Mouse (Mus musculus): ENCODE measurements at regions not wholly inside any gene's neighbourhood (a gene's known extent, or its start where the extent isn't known, plus 50 kb on each side); places are given as distances from the start of the nearest gene placed in this dataset.
"Not testable (repeated sequence)": the region's sequence is repeated elsewhere in the genome, so short reads cannot be mapped to it uniquely, and the experiment has no call there.

DNA sequence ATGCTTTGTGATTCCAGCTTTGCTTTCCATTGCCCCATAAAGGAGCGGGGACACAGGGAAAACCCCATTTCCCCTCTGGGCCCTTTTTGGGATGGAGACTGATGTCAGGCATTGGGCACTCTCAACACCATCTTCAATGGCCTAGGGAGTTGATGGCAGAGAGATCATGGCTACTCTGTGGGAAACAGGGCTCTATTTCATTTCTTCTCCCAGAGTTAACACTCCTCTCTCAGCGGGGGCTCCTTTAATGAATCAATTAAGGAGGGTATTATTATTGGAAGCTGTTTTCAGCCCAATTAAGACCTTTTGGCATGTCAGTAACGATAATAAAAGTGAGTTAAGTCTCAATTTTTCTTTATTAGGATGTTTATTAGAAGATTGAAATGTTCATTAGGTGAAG, 250.4 kb downstream of the Sec16b start:
- no peak for DNase-seq

DNA sequence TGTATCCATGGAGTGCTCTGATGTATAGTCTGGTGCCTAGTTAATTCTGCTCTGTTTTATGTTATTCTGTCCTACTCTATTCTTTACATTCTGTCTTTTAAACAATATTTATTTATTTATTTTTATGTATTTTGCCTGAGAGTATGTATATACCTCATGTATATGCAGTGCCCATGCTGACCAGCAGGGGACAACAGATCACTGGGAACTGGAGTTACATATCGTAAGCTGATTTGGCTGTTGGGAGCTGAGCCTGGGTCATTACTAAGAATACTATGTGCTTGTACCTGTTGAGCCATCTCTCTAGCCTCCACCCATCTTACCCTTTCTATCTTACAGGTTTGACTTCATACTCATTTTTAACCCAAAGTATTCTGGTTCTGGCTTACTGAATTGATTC, 251.8 kb downstream of the Sec16b start:
- no peak for DNase-seq

DNA sequence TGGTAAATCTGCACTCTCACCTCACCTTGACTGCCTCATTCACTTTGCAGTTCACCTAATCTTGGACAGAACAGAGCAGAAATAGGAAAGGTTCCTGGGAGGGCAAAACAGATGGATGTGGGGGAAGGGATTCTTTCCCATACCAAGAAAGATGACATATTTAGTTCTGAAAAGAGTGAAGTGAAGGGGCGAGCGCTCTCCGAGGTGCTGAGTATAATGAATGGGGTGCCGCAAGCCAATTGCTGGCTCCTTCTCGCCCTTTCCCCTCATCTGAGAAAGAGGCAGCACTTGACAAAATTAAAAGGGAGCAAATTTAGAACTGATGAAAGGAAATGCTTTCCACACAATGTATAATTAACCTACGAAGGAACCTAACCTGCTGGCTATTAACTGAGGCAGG, 261.7 kb downstream of the Sec16b start:
- DNase-seq = no peak

DNA sequence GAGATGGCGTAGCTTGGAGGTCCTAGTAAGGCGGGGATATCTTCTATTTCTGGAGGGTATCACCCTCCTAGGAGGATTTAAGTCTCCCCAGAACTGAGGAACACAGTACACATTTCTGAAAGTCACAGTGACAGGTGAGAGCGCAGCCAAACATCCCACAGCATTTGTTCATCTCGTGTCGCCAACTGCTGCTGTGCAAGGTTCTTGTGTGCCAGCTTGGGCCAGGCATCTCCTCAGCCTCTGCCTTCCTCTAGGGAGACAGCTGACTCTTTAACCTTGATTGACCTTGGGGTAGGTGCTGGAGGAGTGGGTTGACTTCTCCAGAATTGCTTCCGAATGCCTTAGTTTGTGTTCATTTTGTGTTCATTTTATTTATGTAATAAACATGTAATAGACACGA, 291.2 kb downstream of the Sec16b start:
- no peak for DNase-seq

DNA sequence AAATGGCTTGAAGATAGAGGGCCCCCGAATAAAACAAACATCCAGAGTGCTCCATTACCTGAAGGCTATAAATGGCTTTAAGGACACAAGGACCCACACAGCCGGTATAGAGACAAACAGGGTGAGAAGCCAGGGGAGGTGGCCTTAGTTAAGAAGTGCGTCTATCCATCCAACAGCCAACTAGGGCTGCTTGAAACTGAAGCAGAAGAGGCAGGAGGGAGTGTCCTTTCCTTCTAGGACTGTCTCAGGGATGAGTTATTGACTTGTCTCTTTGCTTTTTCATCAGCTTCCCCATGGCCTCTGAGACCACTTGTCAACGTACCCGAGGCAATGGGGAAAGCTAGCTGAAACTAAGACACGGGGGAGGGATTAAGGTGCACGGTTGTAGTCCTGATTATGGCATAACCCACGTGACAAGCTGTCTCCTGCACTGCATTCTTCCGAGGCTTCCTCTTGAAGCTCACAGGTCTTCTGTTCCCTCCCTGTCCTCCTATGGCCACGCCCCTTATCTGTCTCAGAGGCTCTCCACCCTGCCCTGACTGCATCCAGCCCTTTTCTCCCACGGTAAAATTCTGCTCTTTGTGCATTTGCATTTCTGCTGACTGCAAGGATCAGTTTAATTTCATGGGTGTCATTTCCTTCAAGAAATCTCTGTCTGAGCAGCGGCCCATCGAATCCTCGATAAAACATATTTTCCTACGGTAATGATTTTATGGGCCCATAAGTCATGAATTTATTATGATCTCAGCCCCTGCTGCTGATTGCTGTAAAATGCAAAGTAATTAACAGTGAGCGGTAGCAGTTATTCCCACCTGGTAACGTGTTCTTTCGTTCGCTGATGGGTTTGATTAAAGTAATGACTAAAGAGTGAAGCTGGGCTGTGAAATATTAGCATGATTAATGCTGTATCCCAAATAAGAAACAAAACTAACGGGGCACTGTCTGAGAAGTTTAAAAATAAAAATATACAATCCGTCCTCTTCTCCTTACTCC, 292.3 kb downstream of the Sec16b start:
- no peak for DNase-seq

DNA sequence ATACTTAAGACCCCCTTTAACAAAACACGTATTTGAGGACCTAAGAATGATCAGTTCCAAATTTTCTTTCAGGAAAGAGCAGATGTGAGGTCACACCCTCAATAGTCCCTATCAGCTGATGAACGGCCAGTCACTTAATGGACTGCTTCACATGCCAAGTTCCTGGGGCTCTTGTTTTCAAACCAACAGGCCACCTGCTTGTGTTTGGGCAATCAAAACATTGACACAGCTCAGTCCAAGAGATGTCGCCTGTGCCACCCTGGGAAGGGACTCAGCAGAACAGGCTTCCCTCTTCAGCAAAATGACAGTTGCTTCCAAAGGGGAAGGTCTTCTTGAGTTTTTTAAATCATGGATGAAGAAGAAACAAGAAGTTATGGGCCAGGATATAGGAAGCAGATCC, 294.6 kb downstream of the Sec16b start:
- no peak for DNase-seq

DNA sequence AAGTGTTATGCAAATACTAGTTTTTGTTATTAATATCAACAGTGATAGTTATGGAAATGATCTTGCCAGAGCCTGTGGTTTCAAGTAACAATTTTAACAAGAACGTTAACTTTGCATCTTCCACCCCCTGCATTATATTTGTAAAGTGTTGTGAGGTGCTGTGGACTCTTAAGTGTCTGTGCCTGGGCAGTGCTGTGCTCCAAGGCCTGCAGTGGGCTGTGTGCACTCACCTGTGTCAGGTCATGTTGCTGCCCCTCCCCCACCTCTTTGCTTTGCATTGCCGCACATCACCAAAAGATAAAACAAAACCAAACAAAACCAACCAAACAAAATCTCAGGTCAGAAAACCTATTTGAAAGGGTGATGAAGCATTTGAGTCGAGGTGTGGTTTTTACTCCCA, 297.7 kb downstream of the Sec16b start:
- no peak for DNase-seq

DNA sequence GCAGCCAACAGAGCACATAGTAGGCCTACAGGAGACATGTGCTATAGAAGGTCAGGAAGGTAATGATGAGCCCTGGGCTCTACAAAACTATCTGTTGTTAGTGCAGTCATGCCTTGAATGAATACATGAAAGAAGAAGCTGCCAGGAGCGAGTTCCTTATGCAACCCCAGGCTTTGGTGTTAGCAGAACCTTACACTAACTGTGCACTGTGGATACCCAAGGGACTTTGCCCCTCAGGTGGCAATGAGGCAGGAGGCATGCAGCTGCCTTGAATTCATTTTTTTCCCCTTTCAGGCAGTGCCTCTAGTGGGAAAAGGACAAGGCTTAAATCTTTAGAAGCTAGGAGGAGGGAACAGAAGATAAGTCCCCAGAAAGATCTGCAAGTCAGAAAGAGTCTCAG, 299.8 kb downstream of the Sec16b start:
- no peak for DNase-seq

DNA sequence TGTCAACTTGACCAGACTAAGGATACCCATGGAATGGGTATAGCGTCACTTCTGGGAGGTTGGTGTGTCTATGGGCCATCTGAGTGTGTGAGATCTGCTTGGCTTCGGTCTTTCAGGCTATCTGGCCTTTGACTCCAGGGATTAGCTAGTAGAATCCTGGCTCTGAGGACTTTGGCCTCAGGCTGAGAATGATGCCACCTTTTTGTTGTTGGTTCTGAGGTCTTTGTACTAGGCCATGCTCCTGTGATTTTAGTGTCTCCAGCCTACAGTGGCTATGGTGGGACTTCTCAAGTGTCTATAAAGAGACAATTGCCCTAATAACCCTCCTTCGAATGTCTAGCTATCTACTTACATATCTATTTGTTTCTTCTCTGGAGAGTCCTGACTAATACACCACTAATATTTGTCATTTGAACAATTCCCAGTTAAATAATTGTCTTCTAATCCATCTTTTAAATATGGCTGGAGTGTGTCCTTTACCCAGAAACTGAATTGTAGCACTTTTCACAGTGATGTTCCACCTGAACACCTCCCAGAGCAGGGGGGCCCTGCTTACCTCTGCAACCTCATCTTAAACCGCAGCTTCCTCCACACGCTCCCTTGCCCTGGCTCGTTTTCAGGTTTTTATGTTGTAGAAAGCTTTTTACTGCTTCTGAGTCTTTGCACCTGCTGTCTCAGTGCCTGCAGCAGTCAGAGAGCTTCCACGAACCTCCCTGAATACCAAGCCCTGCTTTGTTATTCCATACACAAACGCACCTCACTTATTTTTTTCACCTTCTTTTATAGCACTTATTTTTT, 303.3 kb downstream of the Sec16b start:
- no peak for DNase-seq

DNA sequence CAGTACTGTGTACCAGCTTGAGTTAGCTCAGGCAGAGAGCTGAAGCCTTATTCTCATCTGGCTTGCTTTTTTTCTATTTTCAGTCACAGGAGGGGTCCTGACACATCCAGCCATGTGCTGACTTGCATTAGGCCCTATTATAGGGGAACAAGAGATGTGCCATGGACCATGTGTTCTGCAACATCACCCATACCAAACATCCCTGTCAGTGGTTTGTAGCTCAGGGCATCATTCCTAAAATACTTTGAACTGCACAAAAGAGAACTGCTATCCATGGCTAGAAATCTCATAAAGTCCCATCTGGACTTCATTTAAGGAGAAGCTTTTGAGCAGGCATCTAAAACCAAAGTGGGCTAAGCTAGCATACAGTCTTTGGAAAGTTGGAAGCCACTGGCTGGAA, 304.1 kb downstream of the Sec16b start:
- DNase-seq = no peak

DNA sequence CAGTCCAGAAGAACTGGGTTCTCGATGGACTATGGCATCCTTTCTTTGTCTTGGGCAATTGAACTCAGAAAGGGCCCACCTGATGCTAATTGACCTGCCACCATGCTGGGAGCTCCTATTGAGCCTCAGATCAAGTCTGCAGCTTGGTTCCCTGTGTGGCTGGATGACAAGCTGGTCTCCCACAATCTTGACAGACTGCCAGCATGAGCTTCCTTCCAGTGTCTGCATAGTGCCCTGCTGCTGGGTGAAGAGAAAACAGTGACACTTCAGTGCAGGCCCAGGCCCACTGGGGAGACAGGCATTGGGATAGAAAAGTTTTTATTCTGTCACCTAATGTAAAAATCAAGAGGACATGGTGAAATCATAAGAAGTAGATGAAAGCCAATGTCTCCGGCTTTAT, 321.4 kb downstream of the Sec16b start:
- DNase-seq = no peak

DNA sequence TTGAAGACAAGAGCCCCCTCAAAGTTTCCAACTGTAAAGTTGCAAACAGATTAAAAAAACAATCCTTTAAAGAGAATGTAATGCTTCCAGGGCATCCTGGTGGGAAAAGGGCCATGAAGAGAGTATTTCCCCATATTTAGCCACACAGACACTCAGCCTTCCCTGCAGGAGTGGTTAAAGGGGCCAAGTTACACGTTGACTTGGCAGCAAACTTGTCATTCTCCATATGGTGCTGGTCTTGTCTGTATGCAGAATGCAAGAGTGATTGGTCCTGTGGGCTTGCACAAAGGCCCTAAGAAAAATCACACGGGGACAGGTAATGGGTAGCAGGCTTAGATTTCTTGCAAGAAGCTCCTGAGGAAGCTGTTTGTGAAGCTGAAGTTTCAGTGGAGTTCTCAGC, 325.0 kb downstream of the Sec16b start:
- no peak for DNase-seq

DNA sequence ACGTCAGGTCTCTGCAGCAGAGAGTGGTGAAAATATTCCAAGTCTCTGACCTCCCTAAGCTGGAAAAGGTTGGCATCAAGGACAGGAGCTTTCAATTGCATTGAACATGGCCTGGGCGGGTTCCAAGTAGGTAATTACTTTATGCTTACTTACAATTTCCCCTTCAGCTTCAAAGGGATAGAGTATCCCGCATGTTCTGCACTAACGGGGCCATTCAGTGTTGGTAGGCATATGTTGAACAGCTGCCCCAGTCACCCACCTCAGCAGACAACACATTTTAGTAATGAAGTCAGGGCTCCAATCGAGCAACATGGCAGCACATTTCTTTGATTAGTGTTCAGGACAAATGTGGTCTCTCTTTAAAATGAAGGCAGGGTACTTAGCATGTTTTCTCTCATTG, 366.2 kb downstream of the Sec16b start:
- DNase-seq = no peak

DNA sequence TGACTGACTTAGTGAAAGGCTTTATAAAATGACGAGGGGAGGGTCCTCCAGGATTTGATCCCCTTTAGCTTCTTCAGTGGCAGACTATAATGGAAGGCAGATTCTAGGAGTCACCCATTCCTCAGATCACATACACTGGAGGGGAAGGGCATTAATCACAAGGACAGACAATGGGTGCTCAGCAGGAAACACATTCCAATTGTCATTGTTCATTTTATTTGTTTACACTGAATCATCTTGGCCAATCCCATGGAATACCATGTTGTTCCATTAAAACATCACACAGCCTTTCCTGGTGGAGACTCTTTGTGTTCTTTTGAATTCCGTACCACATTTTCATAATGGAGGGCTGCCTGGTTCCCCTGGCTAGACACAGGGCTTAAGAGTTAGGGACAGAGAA, 368.5 kb downstream of the Sec16b start:
- DNase-seq = no peak

DNA sequence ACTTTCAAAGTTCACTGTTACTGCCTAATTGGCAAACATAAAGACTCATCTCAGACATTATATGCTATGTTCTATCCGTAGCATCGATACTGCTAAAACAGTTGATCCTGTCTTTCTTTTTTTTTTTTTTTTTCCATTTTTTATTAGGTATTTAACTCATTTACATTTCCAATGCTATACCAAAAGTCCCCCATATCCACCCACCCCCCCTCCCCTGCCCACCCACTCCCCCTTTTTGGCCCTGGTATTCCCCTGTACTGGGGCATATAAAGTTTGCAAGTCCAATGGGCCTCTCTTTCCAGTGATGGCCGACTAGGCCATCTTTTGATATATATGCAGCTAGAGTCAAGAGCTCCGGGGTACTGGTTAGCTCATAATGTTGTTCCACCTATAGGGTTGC, 370.6 kb downstream of the Sec16b start:
- DNase-seq = not testable (repeated sequence)

DNA sequence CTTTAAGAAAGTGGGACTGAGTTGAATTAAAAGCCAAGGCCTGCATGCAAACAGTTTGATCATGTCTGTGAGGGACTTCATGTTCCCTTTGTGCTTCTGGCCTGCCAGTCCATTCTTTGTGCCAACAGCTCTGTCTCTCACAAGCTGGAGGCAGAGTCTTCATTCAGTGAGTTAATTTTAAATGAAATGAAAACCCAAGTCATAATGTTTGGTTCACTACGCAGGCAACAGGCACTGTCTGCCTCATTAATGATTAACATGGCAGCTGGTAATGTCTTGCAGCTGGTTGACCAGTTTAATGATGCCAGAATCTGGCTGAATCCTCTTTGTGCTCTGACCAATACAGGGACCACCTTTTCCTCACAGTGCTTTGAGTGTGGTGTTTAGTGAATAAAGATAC, 380.6 kb downstream of the Sec16b start:
- DNase-seq = no peak

DNA sequence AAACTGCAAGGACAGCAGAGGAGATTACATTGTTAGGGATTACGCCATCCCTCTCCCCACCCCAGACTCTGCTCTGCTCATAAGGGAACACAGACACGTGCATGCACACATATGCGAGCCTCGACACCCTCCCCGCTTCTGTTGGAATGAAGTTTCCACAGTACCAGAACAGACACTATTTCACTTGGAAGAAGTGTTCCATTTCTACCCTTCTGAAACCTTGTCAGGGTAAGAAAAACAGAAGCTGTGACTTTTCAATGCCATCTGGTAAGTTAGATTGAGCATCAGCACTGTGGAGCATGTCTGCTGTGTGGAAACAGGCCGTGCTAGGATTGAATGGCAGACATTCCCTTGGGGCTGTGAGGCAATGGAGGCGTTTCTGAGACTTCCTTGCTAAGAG, 382.0 kb downstream of the Sec16b start:
- DNase-seq = peak; percentile 34

DNA sequence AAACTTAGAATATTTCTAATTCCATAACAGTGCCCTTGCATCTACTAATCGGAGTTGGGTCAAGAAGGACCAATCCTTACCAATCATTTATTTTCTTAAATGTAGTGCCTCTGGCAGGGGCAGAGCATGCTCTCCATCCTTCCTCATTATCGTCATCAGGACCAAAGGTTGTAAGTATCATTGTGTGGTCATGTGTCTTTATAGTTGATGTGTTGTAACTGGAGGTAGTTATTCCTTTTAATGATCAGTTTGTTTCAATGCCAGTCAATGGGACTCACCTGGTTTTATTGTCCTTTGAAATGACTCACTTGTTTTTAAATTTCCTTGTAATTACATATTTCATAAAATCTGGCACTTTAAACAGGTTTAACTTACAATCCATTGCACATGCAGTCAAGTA, 399.6 kb downstream of the Sec16b start:
- no peak for DNase-seq

DNA sequence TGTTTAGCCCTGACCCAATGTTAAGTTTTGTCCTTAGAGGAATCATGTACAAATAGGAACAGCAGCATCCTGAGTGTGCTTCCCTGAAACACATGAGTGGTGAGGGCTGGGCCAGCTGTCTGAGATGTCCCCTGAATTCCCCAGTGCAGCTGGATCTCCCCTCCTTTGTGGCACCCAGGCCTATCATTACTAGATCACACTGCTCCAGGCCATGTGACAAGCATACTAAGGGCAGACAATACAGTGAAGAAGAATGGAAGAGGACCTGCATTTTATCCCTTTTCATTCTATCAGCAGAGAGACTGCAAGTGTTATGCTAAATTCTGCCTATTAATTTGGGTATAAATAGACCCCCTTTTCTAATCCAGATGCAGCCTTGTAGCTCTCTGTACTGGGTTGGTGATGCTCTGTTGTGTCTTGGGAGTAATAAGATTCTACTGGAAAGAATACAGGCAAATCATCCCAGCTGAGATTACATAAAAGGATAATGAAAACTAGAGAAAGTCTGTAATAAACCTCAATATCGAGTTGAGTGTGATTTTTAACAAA, 418.3 kb downstream of the Brinp2 start:
- no peak for DNase-seq

DNA sequence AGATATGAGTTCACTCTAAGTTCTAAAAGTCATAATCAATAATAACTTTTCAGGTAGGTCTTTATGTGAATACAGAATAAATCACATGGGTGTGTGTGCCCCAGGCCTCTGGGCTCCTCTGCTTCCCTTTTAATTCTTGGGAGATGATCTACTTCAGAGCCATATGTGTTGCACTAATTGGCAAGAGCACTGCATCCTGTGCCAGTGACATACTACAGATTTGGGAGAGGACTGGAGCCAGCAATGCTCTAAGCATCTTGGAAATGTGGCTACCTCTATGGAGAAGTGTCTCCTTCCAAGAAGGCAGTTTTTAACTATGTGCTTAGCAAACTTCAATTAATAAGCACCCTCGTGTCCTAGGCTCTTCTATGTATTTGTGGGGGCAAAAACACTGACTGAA, 416.6 kb downstream of the Brinp2 start:
- DNase-seq = peak; percentile 9

DNA sequence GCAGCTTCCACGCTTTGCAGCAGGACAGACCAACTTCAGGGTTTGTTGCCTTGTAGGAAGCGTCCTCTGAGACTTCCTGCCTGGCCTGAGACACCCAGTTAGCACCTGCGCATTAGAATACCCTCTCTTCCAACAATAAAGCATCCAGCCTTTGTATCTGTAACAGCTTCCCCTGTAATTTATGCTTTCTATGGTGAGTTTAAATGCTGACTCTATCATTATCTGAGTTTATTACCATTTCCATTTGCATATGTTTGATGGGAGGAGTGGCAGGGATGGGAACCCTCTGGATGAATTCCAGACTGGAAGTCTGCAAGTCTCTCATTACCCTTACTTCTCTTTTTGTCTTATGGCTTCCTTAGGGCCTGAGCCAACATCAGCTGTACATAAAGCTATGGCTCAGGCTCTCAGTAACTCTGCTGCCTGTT, 415.8 kb downstream of the Brinp2 start:
- no peak for DNase-seq

DNA sequence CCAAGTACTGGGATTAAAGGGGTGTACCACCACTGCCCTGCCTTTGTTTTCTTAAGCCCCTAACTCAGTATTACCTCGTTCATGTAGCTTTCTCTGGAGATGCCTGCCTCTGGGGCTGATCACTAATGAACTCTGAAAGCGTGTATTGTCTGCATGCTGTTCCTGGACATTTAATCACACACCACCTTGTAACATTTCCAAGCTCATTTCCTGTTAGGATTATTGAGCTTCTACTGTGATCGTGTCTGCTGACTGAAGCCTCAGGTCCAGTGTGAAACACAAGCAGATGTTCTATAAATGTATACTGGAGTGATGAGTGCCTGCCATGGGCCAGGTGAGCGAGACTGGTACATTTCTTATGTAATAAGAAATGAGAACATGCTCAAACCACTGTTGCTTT, 398.6 kb downstream of the Brinp2 start:
- no peak for DNase-seq

DNA sequence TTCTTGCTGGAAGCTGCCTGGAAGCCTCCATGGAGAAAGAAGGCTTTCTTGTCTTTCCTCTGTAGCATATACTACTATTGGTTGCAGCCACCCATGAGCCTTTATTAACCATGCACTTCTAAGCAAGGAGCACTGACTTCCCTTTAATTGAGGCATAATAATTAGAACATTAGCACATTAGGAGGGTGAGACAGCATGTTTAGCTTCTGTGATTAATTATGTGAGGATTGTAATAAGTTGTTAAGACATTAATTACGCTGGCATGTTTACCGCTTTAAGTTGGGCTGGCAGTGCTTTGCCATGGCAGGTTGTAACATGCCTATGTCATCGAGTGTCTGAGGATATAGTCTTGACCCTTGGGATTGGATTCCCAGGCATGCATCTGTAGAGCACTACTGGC, 391.7 kb downstream of the Brinp2 start:
- DNase-seq = no peak

DNA sequence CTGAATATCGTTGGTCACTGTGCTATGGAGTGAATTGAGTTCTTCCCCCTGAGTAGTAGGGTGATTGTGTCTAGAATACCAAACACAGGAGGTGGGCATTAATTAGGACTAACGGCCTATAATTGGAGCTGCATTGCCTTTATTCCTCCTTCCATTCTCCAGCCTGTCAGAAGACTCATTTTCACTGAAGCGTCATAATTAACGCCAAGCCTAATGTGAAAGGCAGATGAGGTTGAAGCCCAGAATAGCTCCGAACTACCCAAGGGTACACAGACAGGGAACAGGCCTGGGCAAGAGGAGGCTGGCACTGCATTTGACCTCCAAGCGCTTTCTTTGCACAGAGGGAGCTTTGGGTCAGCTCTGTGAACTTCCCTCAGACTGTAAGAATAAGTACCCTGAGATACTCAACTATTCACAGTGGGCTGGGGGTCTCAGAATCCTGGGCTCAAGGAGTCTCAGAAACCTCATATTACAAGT, 386.5 kb downstream of the Brinp2 start:
- DNase-seq = no peak
